Mouse (Mus musculus): ENCODE data around the gene Tgfb1.
"Not testable (repeated sequence)": the region's sequence is repeated elsewhere in the genome, so short reads cannot be mapped to it uniquely, and the experiment has no call there.

Gene Tgfb1

GRCm38 (mm10) chr7:25705801-25706251, 19.0 kb downstream of the Tgfb1 start:
- DNase-seq (ENCODE audit: low spot score) = peak; percentile 66

DNA sequence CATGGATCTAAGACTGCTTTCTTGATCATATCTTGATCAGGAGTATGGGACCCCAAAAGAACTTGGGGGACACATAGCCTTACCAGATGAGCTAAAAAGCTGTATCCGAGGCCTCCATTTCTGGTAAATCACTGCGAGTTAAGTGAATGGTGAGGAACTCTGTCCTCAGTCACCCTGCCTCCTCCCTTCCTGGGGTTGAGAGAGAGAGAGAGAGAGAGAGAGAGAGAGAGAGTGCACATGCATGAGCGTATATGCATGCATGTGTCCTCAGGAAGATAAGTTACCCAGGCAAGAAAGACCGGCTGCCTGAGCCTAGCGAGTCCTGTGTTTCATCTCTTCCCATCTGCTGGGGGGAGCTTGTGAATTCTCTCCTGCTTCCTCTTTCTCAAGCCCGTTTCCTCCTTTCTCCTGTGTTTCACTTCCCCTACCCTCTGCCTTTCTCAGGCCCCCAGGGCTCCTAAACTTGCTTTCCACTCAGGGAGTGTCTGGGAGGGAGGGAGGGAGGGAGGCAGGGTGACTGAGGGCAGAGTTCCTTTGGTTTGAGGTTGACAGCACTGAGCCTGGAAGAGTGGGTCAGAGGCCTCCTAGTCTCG, 19.9 kb downstream of the Tgfb1 start:
- peak; percentile 49 for DNase-seq (ENCODE audit: low spot score)

- DNase-seq (ENCODE audit: low spot score) = peak; percentile 72
Observed at GRCm38 (mm10) chr7:25707581-25708292, 20.9 kb downstream of the Tgfb1 start.

DNA sequence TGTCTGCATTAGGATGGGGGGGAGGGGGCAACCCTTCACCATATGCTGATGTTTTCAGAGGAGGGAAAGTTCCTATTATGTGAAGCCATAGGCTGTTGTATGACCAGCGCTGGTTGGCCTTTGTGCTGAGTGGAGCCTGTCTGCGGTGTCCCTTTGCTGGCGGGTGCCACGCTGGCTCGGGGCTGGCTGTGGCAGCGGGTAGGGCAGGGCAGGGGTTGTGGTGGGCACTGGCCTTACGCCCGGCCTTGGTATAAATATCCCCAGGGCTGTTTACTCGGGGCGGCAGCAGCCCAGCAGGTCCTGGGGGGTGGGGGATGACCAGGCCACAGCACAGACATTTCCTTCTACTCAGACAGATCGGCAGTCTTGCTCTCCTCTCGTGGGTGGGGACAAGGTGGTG, 23.2 kb downstream of the Tgfb1 start:
- DNase-seq (ENCODE audit: low spot score) = peak; percentile 43

DNA sequence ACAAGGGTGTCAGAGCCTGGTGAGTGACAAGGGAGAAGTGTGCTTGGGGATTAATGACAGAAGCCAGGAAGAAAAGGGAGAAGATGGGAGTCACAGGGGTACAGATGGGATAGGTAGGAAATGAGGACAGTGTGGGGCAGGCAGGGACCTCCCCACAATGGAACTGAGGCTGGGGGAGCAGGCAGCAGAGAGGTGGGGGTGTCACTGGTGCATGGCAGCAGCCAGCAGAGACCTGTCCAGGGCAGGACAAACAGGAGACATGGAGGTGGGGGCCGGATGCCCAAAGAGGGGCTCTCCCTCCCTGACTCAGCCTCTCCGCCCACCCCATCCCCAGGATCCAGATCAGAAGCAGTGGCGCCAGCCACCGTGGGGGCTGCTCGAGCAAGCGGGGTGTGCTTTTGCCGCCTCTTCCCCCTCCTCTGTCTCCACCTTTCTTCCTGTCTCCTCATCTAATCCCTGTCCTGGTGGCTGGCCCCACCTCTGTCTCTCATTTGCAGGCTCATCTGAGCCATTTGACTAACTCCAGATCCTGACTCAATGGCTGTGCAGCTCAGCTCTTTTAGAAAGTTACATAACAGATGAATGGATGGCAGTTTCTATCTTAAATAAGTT, 23.8 kb downstream of the Tgfb1 start:
- DNase-seq (ENCODE audit: low spot score) = no peak

- no peak for DNase-seq (ENCODE audit: low spot score)
Observed at GRCm38 (mm10) chr7:25711165-25711564, 24.4 kb downstream of the Tgfb1 start.

DNA sequence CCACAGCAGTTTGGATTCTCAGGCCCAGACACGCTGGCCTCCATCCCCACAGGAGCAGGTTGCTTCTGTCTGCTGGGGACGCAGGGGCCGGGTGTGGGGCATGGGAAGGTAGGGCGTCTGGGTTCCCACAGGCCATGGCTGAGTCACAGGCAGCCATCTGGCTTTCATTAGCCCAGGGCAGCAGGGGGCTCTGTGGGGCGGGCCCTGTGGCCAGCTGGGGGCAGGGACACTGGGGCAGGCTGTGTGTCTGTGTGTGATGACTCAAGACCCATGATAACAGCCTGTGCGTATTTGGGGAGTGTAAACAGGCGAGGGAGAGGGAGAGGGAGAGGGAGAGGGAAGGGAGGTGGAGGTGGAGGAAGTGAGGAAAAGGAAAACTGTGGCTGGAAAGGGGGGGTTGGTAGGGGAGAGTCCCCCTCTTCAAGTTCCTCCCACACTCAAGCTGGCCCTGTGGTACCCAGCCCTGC, 25.0 kb downstream of the Tgfb1 start:
- DNase-seq (ENCODE audit: low spot score) = no peak

GRCm38 (mm10) chr7:25712801-25713200, 26.0 kb downstream of the Tgfb1 start:
- no peak for DNase-seq (ENCODE audit: low spot score)

DNA sequence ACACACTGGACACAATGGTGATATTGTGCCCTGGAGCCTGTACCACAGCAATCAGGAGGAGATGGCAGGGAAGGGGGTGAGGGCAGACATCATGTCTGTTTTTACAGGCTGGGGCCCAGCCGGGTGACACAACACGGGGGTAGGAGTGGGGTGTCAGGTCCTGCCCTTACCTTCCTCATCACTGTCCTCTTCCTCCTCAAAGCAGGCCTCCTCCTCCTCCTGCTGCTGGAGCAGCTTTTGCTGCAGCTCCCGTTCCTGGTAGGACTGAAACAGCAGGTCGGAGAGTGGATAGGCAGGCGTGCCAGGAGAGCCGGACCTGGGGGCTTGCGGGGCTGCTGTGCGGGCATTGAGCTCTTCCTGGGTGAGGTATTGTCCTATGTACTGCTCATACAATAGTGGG, 27.8 kb downstream of the Tgfb1 start:
- no peak for DNase-seq (ENCODE audit: low spot score)

DNA sequence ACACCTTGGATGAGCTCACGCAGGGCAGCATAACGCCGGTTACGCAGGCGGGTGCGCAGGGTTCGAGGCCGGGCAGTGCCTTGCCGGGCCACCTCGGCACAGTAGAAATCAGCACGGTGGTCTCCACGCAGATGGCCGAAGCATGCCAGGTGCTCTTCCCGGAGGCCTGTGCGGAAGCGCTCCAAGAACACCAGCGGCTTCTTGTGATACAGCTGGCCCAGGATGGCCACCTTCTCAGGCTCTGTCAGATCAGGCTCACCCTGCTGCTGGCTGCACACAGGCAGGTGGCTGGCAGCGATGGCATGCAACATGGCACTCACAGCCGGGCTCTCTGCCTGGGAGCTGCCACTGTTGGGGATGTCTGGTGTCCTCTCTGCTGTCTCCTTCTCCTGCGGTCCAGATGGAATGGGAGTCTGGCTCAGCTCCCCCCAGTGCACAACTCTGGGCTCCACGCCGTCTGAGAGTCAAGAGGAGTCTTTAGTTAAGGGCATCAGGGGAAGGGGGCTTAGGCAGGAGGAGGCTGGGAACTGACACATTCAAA, 29.0 kb downstream of the Tgfb1 start:
- no peak for DNase-seq (ENCODE audit: low spot score)

DNA sequence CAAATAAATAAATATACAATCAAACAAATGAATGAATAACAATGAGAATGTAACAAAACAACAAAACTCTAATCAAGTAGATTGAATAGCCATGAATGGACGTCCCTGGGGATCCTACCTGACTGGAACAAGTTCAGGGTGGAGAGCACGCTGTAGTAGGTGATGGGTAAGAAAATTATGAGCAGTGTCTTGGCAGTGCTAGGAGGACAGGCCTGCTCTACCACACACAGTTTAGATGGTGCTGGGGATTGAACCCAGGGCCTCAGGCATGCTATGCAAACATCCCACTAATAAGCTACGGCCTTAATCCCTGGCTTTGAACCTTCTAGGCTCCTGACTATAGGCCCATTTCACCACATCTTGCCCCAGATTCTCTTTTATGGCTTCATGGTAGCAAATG, 30.7 kb downstream of the Tgfb1 start:
- no peak for DNase-seq (ENCODE audit: low spot score)

DNA sequence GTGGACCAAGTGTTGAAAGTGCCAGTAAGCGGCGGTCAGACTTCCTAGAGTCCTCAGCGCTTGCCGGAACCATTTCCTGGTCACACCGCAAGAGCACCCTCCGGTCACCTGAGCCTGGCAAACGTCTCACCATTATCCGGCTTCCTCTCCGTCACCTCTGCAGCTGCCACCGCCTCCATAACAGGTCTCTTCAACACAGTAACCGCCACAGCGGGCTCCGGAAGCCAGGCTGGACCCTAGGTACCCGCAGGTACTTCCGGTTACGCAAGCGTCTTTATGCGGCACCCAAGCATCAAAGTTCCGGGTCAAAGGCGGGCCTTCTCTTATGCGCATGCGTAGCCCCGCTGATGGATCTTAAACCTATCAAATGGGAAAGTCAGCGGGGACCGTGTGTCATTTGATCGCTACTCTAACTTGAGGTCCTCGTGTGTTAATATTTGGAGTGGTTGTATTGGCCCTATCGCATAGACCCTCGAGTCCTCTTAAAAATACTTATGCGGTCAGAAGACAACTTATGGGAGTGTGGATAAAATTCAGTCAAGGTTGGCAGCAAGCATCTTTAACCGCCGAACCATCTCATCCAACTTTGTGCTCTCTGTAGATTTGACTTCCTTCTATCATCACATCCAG, 32.1 kb downstream of the Tgfb1 start, which contains the start of gene Ccdc97:
Gene Ccdc97 (minus strand): TSS at position 301 of the 630 bp plus-strand sequence.
- DNase-seq (ENCODE audit: low spot score) = peak; percentile 95

DNA sequence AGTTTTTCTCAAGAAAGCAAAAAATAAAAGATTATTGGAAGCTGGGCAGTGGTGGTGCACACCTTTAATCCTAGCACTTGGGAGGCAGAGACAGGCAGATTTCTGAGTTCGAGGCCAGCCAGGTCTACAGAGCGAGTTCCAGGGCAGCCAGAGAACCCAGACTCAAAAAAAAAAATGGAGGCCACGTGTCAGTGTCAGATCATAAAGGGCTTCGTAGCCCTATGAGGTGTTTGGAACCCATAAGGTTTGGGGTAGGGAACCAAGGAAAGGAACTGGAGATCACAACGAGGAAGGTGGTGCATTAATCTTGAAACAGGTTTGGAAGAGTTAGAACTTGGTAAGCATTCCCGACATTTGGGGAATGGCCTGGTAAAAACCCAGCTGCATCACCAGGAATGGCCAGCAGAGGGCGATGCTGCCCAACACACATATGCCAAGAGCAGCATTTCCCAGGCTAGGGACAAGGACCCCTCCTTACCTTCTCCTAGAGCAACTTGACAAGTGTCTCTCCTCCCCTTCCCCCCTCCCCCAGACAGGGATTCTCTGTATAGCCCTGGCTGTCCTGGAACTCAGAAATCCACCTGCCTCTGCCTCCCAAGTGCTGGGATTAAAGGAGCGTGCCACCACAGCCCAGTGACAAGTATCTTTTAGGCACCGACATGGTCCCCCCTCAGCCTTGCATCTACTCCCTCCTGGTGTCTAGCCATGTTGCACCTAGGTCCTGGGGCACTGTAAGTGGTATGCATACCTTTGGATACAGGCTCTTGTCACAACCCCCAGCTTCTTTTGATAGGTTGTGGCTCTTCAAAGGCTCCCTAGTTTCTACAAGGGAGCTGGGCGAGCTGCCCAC, 33.2 kb downstream of the Tgfb1 start:
- peak; percentile 76 for DNase-seq (ENCODE audit: low spot score)

GRCm38 (mm10) chr7:25720760-25721159, 34.0 kb downstream of the Tgfb1 start:
- no peak for DNase-seq (ENCODE audit: low spot score)

DNA sequence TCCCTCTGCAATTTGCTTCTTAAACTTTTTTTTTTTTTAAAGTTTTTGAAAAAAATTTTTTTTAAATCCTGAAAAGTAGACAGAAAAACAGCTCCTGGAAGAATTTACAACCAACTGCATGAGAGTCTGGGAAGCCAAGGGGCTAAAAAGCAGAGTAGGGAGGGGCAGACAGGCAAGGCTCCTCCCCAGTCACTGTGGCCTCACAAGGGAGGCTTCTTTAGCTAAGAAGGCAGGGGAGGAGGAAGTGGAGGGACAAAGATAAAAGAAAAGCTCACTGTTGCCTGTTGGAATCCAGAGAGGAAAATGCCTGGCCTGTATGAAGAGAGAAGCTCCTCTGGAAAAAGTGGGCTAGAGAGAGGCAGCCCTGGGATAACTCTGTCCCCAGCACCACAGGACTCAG, 35.0 kb downstream of the Tgfb1 start:
- DNase-seq (ENCODE audit: low spot score) = not testable (repeated sequence)

DNA sequence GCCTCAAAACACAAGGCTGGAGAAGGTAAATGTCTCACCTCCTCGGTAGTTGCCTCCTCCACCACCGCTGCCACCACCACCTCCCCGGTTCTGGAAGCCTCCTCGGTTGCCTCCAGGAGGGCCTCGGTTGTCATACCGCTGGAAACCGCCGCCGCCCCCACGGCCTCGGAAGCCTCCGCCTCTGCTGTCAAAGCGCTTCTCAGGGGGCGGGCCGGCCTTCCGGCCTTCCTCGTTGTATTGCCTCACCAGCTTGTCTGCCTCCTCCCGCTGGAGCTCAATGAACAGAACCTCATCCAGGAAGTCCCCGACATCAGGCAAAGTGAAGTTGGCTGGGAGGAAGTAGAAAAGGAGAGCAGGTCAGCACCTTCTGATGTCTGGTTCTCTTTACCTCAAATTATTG, 39.1 kb downstream of the Tgfb1 start:
- no peak for DNase-seq (ENCODE audit: low spot score)

DNA sequence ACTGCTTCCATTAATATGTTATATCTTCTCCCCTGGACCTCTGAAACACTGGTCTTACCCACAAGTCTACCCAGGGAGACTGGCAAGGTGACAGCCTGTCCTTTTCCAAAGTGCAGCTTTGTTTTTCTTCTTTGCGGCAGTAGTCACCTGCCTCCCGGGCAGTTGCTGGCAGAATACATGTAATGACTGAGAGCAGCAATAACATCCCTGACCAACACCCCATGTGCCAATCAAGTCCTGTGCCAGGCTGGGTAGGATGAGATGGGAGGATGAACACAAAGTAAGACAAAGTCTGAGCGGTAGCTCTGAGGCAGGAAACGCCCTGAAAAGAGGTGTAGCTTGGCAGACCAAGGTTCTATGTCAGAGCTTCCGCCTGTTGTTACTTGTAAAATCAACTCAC, 41.0 kb downstream of the Tgfb1 start:
- DNase-seq (ENCODE audit: low spot score) = no peak

DNA sequence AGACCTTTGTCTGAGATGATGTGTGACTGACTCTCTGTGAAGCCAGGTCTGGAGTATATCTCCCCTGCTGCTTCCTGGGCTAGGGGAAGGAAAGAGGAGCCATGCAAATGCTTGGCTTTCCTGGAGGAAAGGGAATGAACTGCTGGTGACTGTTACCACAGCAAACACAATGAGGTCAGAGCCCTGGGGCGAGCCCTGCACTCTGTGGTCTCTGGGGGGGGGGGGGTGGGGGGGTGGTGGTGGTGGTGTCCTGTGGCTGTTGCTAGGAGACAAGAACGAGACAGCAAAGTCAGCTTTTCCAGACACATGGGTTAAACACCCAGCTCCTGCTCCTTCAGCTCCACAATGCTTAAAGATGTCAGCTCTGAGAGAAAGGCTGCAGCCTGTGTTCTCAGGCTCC, 42.6 kb downstream of the Tgfb1 start:
- DNase-seq (ENCODE audit: low spot score) = no peak

- no peak for DNase-seq (ENCODE audit: low spot score)
Observed at GRCm38 (mm10) chr7:25729862-25730261, 43.1 kb downstream of the Tgfb1 start.

DNA sequence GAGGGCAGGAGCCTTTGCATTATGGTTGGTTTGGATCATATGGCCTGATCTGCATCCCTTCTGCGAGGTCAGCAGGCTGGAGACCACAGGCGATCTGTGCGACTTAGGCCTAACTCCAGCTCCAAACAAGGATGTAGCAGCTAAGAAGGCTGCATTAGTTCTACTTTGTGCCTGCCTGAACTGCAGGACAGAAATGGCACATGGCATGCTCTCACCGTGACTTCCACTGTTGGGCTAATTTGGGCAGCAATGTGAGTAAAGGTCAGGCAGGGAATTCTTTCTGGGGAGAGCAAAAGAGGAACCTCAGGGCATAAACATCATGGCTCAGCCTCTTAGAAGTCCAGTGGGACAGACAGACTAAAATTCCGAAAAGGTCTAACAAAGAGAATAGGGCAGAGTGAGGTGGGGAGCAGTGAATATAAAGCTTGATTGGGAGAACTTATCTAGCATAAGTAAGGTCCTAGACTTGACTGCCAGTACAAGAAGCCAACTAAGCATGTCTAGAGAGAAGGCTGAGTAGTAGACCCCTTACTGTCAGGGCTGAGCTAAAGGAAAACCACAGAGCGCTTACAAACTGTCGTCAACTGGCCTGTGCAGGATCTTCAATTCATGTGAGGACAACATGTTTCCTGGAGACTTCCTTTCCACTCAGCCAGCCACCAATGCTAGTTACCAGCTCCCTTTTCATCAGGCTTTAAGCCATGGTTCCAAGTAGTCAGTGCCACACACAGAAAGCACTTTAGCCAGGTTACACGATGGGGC, 44.7 kb downstream of the Tgfb1 start:
- no peak for DNase-seq (ENCODE audit: low spot score)

DNA sequence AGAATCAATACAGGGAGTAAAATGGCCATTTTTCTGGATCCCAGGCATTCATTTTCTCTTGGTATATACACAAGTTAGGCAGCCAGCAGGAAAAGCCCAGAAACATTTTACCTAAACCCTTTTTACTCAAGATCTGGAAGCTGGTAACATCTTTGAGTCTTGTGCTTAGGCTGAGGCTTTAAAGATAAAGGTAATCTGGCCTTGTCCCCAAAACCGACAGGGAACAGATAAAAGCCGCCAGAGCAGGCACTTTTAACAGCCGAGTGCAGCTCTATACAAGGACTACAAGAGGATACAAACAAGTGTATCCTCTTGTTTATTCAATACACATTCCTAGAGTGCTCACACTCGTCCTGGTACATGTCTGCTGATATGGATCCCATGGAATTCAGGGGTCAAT, 48.2 kb downstream of the Tgfb1 start:
- DNase-seq (ENCODE audit: low spot score) = no peak

Measured in lung, postnatal 25 days (tissue).